22 mouse cellular contexts compared by ENCODE assay signal in genomic region chr3:145666383-145666782, GRCm38 (mm10). TPM values are rescaled to one million over a fixed set of nuclear protein-coding genes. Genes with fewer than 3 reads are reported as not detected.
"Had no signal": no experiment of that assay in that cellular context is flagged by ENCODE, and none has a peak within 500 bp of the region (broad histone marks: within the 10 kb centered on the region; RNA-seq: fewer than 3 reads in every experiment).

No protein-coding gene starts in this region.

- DNase-seq: liver, embryonic 13.5 days; liver, postnatal 0 days; lung, adult 2 months; lung, postnatal 14 days; lung, postnatal 36 days; right cerebral cortex, postnatal 25 days; right cerebral cortex, postnatal 4 days; spleen, adult 18-20 months; thymus, adult 18-20 months; thymus, postnatal 14 days; thymus, postnatal 36 days had no signal

- H3K4me3 ChIP-seq: liver, embryonic 13.5 days; liver, embryonic 15.5 days; lung, embryonic 15.5 days; megakaryocyte, embryonic 14.5 days; midbrain, embryonic 12.5 days; midbrain, embryonic 15.5 days; neural tube, embryonic 13.5 days; neural tube, embryonic 15.5 days had no signal

- H3K4me1 ChIP-seq: liver, embryonic 13.5 days; liver, embryonic 15.5 days; lung, embryonic 15.5 days; megakaryocyte, embryonic 14.5 days; midbrain, embryonic 12.5 days; midbrain, embryonic 15.5 days; neural tube, embryonic 13.5 days; neural tube, embryonic 15.5 days had no signal

- ATAC-seq: liver, postnatal 0 days; lung, postnatal 0 days; midbrain, embryonic 15.5 days had no signal

- H3K4me2 ChIP-seq: liver, embryonic 13.5 days; liver, embryonic 15.5 days; lung, embryonic 15.5 days; midbrain, embryonic 12.5 days; midbrain, embryonic 15.5 days; neural tube, embryonic 13.5 days; neural tube, embryonic 15.5 days had no signal

- H3K36me3 ChIP-seq: liver, embryonic 13.5 days; liver, embryonic 15.5 days; lung, embryonic 15.5 days; midbrain, embryonic 12.5 days; midbrain, embryonic 15.5 days; neural tube, embryonic 13.5 days; neural tube, embryonic 15.5 days had no signal

- H3K9ac ChIP-seq: liver, embryonic 13.5 days; liver, embryonic 15.5 days; liver, postnatal 0 days; lung, embryonic 15.5 days; midbrain, embryonic 12.5 days; midbrain, embryonic 15.5 days; neural tube, embryonic 13.5 days; neural tube, embryonic 15.5 days had no signal

- H3K27ac ChIP-seq: liver, embryonic 13.5 days; liver, embryonic 15.5 days; lung, embryonic 15.5 days; macrophage; midbrain, embryonic 12.5 days; midbrain, embryonic 15.5 days; neural tube, embryonic 13.5 days; neural tube, embryonic 15.5 days had no signal

- H3K9me3 ChIP-seq: liver, embryonic 13.5 days; liver, embryonic 15.5 days; lung, embryonic 15.5 days; midbrain, embryonic 12.5 days; midbrain, embryonic 15.5 days; neural tube, embryonic 13.5 days; neural tube, embryonic 15.5 days had no signal

- H3K27me3 ChIP-seq: liver, embryonic 13.5 days; liver, embryonic 15.5 days; lung, embryonic 15.5 days; megakaryocyte, embryonic 14.5 days; midbrain, embryonic 12.5 days; midbrain, embryonic 15.5 days; neural tube, embryonic 13.5 days; neural tube, embryonic 15.5 days had no signal

RNA-seq across cellular contexts. Expression of gene Ccn1, which starts 16.6 kb away (rescaled TPM):
- total RNA-seq: megakaryocyte progenitor cell, adult 5-6 weeks; monocyte, adult 5-6 weeks had no signal
